Mouse (Mus musculus) liver, postnatal 0 days (tissue): Measurements from ENCODE around the gene Zfp989. TPM values are rescaled to one million over a fixed set of nuclear protein-coding genes. Genes with fewer than 3 reads are reported as not detected.

Experiments used
- polyA plus RNA-seq: library from polyadenylated mRNA; unstranded; fragments of >200 nt; fragmentation: Nextera tagmentation; extraction: Ambion mirVana; gene quantifications from 2 replicates; pipeline ENCODE4 v1.2.1, GENCODE M21; 2015

Gene Zfp989
- polyA plus RNA-seq, 1 experiment from 2014 or later = not detected

Other genes starting within 250 kb of the Zfp989 start
- gene Gm21411, start 62.4 kb upstream of the Zfp989 start, polyA plus RNA-seq = not detected in 2 replicates
- 0.04 TPM in 1 of 2 replicates, not detected in the other for gene Rex2, start 49.9 kb downstream of the Zfp989 start, polyA plus RNA-seq
- 2.0 and 2.2 TPM in 2 replicates for gene Zfp991, start 160.1 kb downstream of the Zfp989 start, polyA plus RNA-seq